Mouse (Mus musculus) inflammation-experienced regulatory T-cells, adult 6 months (primary cell): ENCODE measurements around the gene Qrsl1. TPM values are rescaled to one million over a fixed set of nuclear protein-coding genes. Genes with fewer than 3 reads are reported as not detected.

Source experiments
- ATAC-seq: one replicate; pipeline ENCODE4 v1.8.0; 2017
- polyA plus RNA-seq, 3 experiments: library from polyadenylated mRNA; unstranded; fragments of 100-300 nt; shearing (Covaris generic); gene quantifications; one replicate each; pipeline ENCODE4 v1.2.1; 2017

The Qrsl1 gene
- polyA plus RNA-seq, 3 experiments from 2014 or later = 20.8 to 24.3 (median 22.8) TPM

GRCm38 (mm10) chr10:43870752-43871151 lies 30.8 kb downstream of the Qrsl1 start:
- peak; percentile 50 for ATAC-seq

- ATAC-seq = no peak
These were observed 45.2 kb downstream of the Qrsl1 start for GRCm38 (mm10) chr10:43856351-43856750.

GRCm38 (mm10) chr10:43855916-43856315 lies 45.6 kb downstream of the Qrsl1 start:
- ATAC-seq = no peak

DNA sequence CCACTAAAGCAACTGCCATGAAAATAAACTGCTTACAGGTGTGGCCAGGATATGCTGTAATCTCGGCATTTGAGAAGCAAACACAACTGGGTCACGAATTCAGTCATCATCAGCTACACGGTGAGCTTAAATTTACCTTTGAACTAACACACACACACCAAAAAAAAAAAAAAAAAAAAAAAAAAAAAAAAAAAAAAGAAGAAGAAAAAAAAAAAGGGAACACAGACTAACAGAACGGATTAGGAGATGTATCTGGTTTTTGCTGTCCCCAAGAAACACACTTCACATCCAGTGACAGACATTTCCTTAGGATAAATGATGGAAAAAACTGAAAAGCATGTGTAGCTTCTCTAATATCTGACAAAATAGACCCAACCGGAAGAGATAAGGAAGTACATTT lies 49.6 kb downstream of the Qrsl1 start:
- no peak for ATAC-seq

GRCm38 (mm10) chr10:43849478-43849877 lies 52.1 kb downstream of the Qrsl1 start:
- no peak for ATAC-seq

DNA sequence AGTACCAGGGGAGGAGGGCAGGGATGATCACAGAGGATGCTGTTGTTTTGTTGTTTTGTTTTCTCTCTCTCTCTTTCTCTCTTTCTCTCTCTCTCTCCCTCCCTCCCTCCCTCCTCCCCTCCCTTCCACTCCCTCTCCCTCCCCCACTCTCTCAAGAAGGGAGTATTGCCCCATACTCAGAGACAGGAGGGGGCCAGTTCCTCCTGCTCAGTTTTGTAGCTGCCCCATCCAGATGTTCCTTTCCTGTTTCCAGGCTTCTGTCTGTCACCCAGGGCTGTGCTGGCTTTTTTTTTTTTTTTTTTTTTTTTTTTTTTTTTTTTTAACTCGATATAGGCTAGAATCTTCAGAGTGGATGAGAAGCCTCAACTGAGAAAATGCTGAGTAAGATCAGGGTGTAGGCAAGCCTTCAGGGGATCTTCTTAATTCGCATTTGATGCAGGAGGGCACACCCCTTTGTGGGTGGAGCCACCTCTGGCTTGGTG lies 55.4 kb downstream of the Qrsl1 start:
- ATAC-seq = no peak

DNA sequence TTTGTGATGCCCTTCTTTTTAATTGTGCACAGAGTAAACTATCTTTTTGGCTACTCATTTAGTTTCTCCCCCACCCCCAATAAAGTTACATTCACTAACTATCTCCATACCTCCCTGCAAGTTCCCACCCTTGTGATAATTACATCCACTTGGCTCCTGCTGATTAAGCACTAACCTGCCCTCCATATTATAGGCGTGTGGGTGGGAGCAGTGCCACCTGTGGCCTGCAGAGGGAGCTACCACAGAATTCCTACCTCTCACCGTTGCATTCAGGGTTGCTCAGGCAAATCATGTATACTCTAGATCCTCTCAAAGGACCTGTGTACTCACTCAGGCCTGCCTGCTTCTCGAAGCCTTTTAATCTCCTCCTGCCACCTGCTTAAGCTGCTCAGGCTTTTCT lies 56.1 kb downstream of the Qrsl1 start:
- ATAC-seq = no peak

- ATAC-seq = no peak
These were observed 60.1 kb downstream of the Qrsl1 start for GRCm38 (mm10) chr10:43841441-43841840.

- no peak for ATAC-seq
These were observed 68.7 kb downstream of the Qrsl1 start for GRCm38 (mm10) chr10:43832868-43833267.

GRCm38 (mm10) chr10:43830251-43831018 lies 71.1 kb downstream of the Qrsl1 start:
- no peak for ATAC-seq

DNA sequence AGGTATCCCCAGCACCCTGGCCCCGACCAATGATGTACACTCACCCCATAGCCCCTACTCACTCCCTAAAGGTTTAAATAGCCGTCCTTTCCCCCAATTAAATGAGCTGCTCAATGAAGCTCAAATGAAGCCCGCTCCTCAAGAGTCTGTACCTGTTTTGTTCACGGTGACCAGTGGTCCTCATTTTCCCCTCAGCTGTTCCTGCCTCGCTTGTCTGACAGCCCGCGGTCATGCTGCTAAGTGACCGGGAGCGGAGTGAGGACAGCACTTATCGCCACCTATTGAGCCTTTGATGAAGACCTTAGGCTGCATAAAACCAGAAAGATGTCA lies 72.9 kb downstream of the Qrsl1 start:
- ATAC-seq = no peak

GRCm38 (mm10) chr10:43827958-43828685 lies 73.4 kb downstream of the Qrsl1 start:
- ATAC-seq = no peak

DNA sequence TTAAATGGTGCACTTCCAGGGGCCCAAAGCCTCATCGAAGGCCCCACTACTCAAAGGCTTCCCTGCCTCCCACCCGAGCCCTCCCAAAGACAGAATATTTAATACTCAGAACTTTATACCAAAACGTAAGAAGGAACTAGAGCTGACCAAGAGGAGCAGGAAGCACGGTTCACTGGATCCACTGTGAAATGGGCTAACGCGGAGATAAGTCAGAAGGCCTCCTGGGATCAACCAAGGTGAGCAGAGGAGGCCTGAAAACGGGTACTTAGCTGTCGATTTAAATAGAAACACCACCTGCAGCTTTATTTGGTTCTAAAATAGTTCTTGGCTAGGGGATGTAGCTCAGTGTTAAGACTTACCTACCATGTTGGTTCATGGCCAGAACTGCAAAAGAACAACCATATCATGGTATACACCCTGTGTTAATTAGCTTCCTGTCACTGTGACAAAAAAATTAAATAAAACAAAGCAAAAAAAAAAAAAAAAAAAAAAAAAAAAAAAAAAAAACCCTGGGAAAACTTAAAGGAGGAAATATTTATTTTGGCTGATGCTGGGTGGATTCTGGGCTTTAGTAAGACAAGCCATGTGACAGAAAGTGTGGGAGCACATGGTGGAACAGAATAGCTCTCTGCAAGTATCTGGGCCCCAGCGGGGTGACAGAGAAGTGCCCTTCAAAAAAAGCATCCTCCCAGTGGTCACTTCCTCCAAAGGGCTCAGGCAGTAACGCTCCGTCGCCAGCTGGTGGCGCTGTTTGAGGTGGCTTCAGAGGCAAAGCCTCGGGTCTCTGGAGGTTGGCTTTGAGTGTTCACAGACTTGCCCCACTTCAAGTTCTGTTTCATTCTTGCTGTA lies 74.5 kb downstream of the Qrsl1 start:
- no peak for ATAC-seq

DNA sequence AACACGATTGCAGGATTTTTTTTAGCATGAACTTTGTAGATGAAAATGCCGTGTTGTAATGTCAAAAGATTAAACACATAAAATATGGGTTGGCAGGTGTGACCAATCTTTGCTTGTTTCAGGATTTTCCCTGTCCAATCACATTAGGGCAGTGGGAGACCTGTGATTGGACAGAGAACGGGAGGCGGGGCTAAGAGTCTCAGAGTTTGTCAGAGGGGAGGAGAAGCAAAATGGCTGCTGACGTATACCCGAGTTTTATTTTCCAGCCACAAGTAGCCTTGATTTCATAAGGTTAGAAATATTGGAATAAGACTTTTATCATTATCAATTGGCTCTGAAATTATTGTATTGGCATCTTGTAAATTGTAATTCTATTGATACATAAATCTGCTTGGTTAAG lies 75.8 kb downstream of the Qrsl1 start:
- ATAC-seq = no peak

DNA sequence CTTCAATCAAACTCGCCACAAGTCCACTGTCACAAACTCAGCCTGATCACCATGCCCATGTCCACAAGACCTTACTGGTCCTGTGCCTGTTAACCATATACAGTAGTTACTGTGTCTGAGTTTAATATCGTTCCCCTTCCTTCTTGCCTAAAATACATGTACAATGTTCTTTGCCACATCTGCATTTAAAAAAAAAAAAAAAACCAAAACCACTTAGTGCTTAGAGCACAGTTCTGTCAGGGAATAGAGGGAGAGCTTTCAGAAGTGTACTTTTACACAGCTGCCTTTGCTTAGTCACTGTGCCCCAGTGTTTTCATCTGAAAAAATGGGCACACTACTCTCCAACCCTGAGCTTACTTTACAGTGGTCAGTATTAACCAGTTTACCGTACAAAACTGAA lies 76.8 kb downstream of the Qrsl1 start:
- no peak for ATAC-seq

Other genes with a start within 250 kb of the Qrsl1 start
- 10 to 100 TPM; 11.9 to 14.4 (median 12.2) TPM for gene Rtn4ip1, start 62 bp upstream of the Qrsl1 start, polyA plus RNA-seq
- 10 to 100 TPM; 11.4 to 37.7 (median 19.3) TPM for gene Crybg1, start 247.1 kb upstream of the Qrsl1 start, polyA plus RNA-seq